Mouse (Mus musculus): ENCODE results near the gene Il20. TPM values are rescaled to one million over a fixed set of nuclear protein-coding genes. Genes with fewer than 3 reads are reported as not detected.

The Il20 gene
- not detected for total RNA-seq (2023)

DNA sequence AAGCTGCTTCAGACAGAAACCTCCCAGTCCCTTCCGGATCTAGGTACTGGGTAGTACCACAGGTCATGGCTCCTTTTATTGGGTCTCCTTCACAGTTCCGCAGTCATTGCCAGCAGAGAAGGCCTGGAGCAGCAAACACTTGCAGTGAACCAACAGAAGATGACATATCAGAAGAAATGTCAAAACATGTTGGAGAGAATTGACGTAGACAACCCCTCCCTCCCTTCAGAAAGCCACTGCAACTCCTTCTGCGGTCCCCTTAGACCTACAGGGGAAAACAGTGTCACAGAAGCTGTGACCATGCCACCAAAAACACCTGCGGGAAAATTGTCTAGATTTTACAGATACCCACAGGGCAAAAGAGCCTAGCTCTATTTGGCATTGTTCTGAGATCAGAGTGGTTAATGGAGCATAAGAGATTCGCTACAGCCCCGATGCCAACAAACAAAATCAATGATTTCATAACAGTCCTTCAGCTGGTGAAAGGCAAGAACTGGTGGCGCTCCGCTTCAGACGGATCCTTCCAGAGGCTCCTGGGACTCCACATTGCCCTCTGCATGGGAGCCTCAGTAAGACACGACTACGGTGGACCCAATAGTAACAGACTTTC is at the start of gene Il20:
Gene Il20 (minus strand): TSS at position 51 of the 610 bp plus-strand sequence.

DNA sequence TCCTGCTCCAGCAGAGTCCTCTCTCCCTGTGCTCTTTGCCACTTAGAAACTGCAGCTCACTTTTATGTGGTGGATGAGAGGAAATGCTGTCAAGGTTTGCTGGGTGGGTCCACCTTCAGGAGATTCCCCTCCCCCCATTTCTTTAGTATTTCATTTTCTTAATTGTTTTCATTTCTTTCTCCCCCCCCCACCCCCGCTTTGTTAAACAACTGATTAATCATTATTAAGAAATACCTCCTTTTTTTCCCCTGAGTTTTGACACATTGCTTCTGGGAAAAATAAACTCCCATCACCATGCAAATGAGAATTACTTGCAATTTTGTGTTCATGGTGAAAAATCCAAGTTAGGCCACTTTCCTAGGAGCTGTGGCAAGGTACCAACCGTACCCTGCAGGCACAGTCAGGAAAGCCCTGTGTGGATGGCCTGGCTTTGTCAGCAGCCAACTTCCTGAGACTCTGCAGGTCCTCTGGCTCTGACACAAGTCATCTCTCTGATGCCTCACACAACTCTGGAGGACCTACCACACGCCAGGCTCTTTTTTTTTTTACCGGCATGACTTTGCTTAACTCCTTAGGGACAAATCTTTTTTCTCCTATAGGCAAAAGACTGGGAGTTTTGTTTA is 28.9 kb upstream of the Il20 start, which contains the start of gene Il19:
Gene Il19 (minus strand): TSS at position 51 of the 623 bp plus-strand sequence.

DNA sequence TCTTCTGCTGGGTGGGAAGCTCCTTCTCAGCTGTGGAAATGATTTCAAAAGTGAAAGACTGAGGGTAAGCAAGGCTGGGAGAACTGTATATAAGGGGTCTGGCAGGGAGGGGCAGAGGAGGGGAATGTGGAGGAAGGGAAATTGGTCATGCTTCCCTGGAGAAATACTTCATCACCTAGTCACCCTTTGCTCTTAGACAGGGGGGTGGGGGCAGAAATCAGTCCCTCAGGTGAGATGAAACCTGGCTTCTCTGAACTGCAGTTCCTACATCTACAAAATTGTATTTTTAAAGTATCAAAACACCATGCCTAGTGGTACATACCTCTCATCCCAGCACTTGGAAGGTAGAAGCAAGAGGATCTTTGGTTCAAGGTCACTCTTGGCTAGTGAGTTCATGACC is 23.9 kb downstream of the Il20 start, which contains the start of gene Il24:
Gene Il24 (minus strand): TSS at position 101 of the 400 bp plus-strand sequence.

DNA sequence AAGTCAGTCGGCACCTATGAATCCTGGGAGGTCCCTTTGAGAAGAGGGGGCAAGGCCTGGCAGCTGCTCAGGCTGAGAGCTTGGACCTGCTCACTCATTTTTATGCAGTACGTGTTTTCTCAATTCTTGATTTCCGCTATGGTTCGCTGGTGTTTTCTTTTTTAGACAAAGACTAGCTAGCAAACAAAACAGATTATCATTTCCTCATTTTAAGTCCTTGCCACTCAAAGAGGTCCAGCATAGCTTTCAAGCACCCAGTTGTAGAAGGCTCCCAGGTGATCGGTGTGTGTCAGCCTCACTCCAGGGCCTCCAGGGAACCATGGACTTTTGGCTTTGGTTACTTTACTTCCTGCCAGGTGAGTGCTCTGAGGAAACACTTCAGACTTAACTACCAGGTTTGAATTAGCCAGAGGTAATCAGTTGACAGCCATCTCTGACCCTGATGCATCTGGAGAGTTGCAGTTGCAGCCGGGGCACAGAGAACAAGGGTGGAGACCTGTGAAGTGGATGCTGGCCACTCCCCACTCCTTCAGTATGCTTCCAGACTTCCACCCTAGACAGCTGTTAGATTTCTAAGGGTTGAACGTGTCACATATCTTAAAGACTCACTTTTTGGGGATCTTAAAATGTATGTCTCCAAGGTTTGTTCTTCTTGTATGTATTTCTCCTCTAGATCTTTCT is 45.6 kb downstream of the Il20 start, which contains the start of gene Fcmr:
Gene Fcmr (plus strand): TSS at position 129 of the 681 bp plus-strand sequence.

Other genes with a start within 250 kb of the Il20 start
- not detected for gene C4bp, start 249.8 kb downstream of the Il20 start, total RNA-seq (2023)
- gene Gm29427, start 195.7 kb downstream of the Il20 start, total RNA-seq (2023) = not detected
- 1 to 10 TPM; 6.5 to 6.7 TPM for gene Yod1, start 194.1 kb downstream of the Il20 start, total RNA-seq (2023)
- gene Pfkfb2, start 182.2 kb downstream of the Il20 start, total RNA-seq (2023) = 10 to 100 TPM; 25.6 to 26.2 TPM
- gene AA986860, start 179.5 kb downstream of the Il20 start, total RNA-seq (2023) = under 1 TPM; 0.39 to 0.58 TPM
- not detected for gene Fcamr, start 110.5 kb downstream of the Il20 start, total RNA-seq (2023)
- gene Pigr, start 84.8 kb downstream of the Il20 start, total RNA-seq (2023) = not detected
- gene Fcmr, start 45.8 kb downstream of the Il20 start, total RNA-seq (2023) = 1 to 10 TPM; 1.2 to 4.0 TPM
- not detected for gene Il24, start 24.0 kb downstream of the Il20 start, total RNA-seq (2023)
- not detected for gene Il19, start 28.7 kb upstream of the Il20 start, total RNA-seq (2023)
- 1 to 10 TPM in 1 of 2 experiments, under 1 TPM in 1; 0.86 to 1.1 TPM for gene Il10, start 108.4 kb upstream of the Il20 start, total RNA-seq (2023)
- gene Mapkapk2, start 186.4 kb upstream of the Il20 start, total RNA-seq (2023) = 100 to 1,000 TPM; 437 to 448 TPM
- 10 to 100 TPM; 11.9 to 13.1 TPM for gene Dyrk3, start 226.9 kb upstream of the Il20 start, total RNA-seq (2023)
- gene Eif2d, start 241.7 kb upstream of the Il20 start, total RNA-seq (2023) = 10 to 100 TPM; 12.3 to 17.0 TPM